Mouse (Mus musculus): ENCODE measurements around the gene Trub2. TPM values are rescaled to one million over a fixed set of nuclear protein-coding genes. Genes with fewer than 3 reads are reported as not detected.

Trub2 gene
- total and polyA plus RNA-seq, 3 experiments: 40.9 to 44.7 TPM; not detected in 1

DNA sequence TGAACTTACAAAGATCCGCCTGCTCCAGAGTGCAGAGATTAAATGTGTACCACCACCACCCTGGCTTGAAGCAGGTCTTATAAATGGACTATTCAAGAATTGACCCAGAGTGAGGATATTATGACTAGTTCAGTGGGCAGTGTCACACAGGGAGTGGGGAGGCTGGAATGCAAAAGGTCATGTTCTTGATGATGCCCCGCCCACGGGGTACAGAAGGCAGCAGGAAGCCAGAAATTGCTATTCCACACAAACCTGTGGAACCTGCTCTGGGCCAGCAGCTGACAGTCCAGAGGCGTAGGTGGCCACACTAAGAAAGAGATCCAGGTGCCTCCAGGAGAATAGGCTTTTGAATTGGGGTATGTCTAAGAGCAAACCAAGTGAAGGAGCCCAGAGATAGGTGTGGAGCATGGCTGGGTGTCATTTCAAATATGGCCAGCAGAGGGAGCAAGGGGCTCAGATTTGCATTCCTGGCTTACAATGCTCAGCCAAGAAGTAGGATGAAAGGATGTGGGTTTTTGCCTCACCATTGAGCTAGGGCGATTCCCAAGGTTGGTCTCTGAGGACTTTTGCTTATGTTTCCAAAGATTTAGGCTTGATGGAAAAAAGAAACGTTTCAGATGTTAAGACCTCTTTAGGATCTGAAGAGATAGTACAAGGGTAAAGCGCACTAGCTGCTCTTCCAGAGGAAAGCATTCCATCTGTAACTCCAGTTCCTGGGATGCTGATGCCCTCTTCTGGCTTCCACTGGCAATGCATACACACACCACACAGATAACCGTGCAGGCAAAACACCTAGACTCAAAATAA, 29.3 kb upstream of the Trub2 start:
- Histone ChIP-seq H3K9me3 (replicated peaks; ENCODE audit: insufficient read depth, low read length) (no peaks in the 10 kb centered on the region), H3K36me3 (ENCODE audit: control insufficient read depth in 1 of 2, insufficient read depth in 2 of 2, low read length in 2 of 2) (no peaks in the 10 kb centered on the region), H3K9ac (ENCODE audit: control insufficient read depth, low read depth, low read length, poor library complexity, severe bottlenecking) (no peak overlapping the region), H3K79me2 (ENCODE audit: control insufficient read depth, insufficient read depth, low read length, poor library complexity) (no peaks in the 10 kb centered on the region), H3K4me1 (ENCODE audit: control insufficient read depth in 1 of 2, insufficient read depth in 2 of 2, low read length in 2 of 2) (no peaks in the 10 kb centered on the region), H3K4me3 (ENCODE audit: control insufficient read depth in 1 of 2, insufficient read depth in 1 of 2, low read depth in 2 of 2, low read length in 2 of 2) (no peak overlapping the region), H3K27ac (ENCODE audit: control insufficient read depth, low read depth, low read length) (no peak overlapping the region), H3K27me3 (ENCODE audit: control insufficient read depth in 1 of 2, insufficient read depth in 2 of 2, low read length in 2 of 2) (no peaks in the 10 kb centered on the region)
- DNase-seq (ENCODE audit: low read depth, low spot score): peak; percentile 83
- TF ChIP-seq TBP (IDR thresholded peaks at IDR 0.05; ENCODE audit: low read depth, low read length): 0 out of 2 replicates have a peak, but pooled peaks have one; percentile 39
- no peak for TF ChIP-seq POLR2AphosphoS5 (IDR thresholded peaks at IDR 0.05; ENCODE audit: borderline replicate concordance, low read depth, low read length)
- TF ChIP-seq ZC3H11A (IDR thresholded peaks at IDR 0.05; ENCODE audit: low read depth, low read length): peak; percentile 75
- no peak for TF ChIP-seq GATA1 (IDR thresholded peaks at IDR 0.05; ENCODE audit: low read depth, low read length)
- no peak for TF ChIP-seq UBTF (IDR thresholded peaks at IDR 0.05; ENCODE audit: borderline replicate concordance, insufficient read depth, low read depth, low read length)
- no peak for TF ChIP-seq JUND (IDR thresholded peaks at IDR 0.05; ENCODE audit: low read depth, low read length)
- TF ChIP-seq NRF1 (IDR thresholded peaks at IDR 0.05; ENCODE audit: insufficient read depth, low read depth, low read length, poor library complexity, severe bottlenecking): no peak
- no peak for TF ChIP-seq CHD1 (IDR thresholded peaks at IDR 0.05; ENCODE audit: low read depth, low read length)
- peak in 1 of 2 experiments; percentile 31; a peak in 1 of 4 replicates for TF ChIP-seq POLR2A (IDR thresholded peaks at IDR 0.05; ENCODE audit: control insufficient read depth in 1 of 2, insufficient read depth in 1 of 2, low read depth in 1 of 2, low read length in 2 of 2, poor library complexity in 1 of 2)
- peak; percentile 87 to 95 (median 94) for TF ChIP-seq CTCF (IDR thresholded peaks at IDR 0.05 in 2 of 3, conservative IDR thresholded peaks at IDR 0.05 in 1 of 3; ENCODE audit: control insufficient read depth in 1 of 3, insufficient read depth in 1 of 3, low read depth in 2 of 3, low read length in 3 of 3, poor library complexity in 1 of 3, severe bottlenecking in 1 of 3)
- TF ChIP-seq TCF12 (IDR thresholded peaks at IDR 0.05; ENCODE audit: low read depth, low read length): no peak
- no peak for TF ChIP-seq MXI1 (IDR thresholded peaks at IDR 0.05; ENCODE audit: low read depth, low read length)
- no peak for TF ChIP-seq KAT2A (conservative IDR thresholded peaks at IDR 0.05; ENCODE audit: low read depth, low read length)
- TF ChIP-seq ZKSCAN1 (IDR thresholded peaks at IDR 0.05; ENCODE audit: low read depth, low read length): no peak
- no peak for TF ChIP-seq EP300 (IDR thresholded peaks at IDR 0.05; ENCODE audit: low read depth in 1 of 2, low read length in 2 of 2)
- no peak for TF ChIP-seq GABPA (IDR thresholded peaks at IDR 0.05; ENCODE audit: low read depth, low read length)
- no peak; the same call in 1 of the 2 replicates for TF ChIP-seq SIN3A (IDR thresholded peaks at IDR 0.05; ENCODE audit: low read length)
- peak; percentile 86 for TF ChIP-seq RAD21 (IDR thresholded peaks at IDR 0.05; ENCODE audit: low read depth, low read length)
- TF ChIP-seq RCOR1 (IDR thresholded peaks at IDR 0.05; ENCODE audit: low read depth, low read length): no peak
- TF ChIP-seq USF2 (IDR thresholded peaks at IDR 0.05; ENCODE audit: borderline replicate concordance in 1 of 2, insufficient read depth in 1 of 2, low read depth in 1 of 2, low read length in 2 of 2): no peak
- TF ChIP-seq USF1 (IDR thresholded peaks at IDR 0.05; ENCODE audit: low read depth, low read length): no peak
- TF ChIP-seq E2F4 (IDR thresholded peaks at IDR 0.05; ENCODE audit: borderline replicate concordance, low read depth, low read length): no peak
- 0 out of 2 replicates have a peak, but pooled peaks have one; percentile 51 for TF ChIP-seq MAX (IDR thresholded peaks at IDR 0.05; ENCODE audit: low read length)
- no peak for TF ChIP-seq ZNF384 (IDR thresholded peaks at IDR 0.05; ENCODE audit: low read depth, low read length)
- TF ChIP-seq MYC (IDR thresholded peaks at IDR 0.05; ENCODE audit: low read depth, low read length): 0 out of 2 replicates have a peak, but pooled peaks have one; percentile 51
- no peak for TF ChIP-seq POLR2AphosphoS2 (IDR thresholded peaks at IDR 0.05; ENCODE audit: low read length)
- TF ChIP-seq ETS1 (IDR thresholded peaks at IDR 0.05; ENCODE audit: low read depth, low read length): no peak
- no peak for TF ChIP-seq ZMIZ1 (IDR thresholded peaks at IDR 0.05; ENCODE audit: low read depth, low read length)
- TF ChIP-seq BHLHE40 (IDR thresholded peaks at IDR 0.05; ENCODE audit: borderline replicate concordance, low read depth, low read length): no peak
- no peak for TF ChIP-seq CHD2 (IDR thresholded peaks at IDR 0.05; ENCODE audit: low read length)
- TF ChIP-seq MYB (IDR thresholded peaks at IDR 0.05; ENCODE audit: low read depth, low read length): no peak
- no peak for TF ChIP-seq MEF2A (IDR thresholded peaks at IDR 0.05; ENCODE audit: extremely low read depth, insufficient replicate concordance, low read depth, low read length, poor library complexity, severe bottlenecking)
- no peak for TF ChIP-seq ELF1 (IDR thresholded peaks at IDR 0.05; ENCODE audit: low read depth, low read length)
- peak; percentile 89 for TF ChIP-seq SMC3 (IDR thresholded peaks at IDR 0.05; ENCODE audit: low read depth, low read length)
- no peak for TF ChIP-seq TAL1 (IDR thresholded peaks at IDR 0.05; ENCODE audit: low read length)
- no peak for TF ChIP-seq MAZ (IDR thresholded peaks at IDR 0.05; ENCODE audit: low read depth, low read length)

All from MEL (cell line).